Mouse (Mus musculus) monocyte, adult 5-6 weeks (primary cell): Measurements from ENCODE around the gene Tmem121b. TPM values are rescaled to one million over a fixed set of nuclear protein-coding genes. Genes with fewer than 3 reads are reported as not detected.

Experiments used
- ATAC-seq: fragments of 153-309, 156-312 bp; replicated peaks from 2 replicates; pipeline ENCODE4 v1.8.0; 2017; ENCODE audit warnings: mild to moderate bottlenecking; ENCODE audit not compliant: low TSS enrichment, insufficient number of reproducible peaks, severe bottlenecking, poor library complexity, low FRiP score
- total RNA-seq: library from RNA; stranded (forward); fragments of 200-1000, 200-491, 200-594 nt; gene quantifications from 3 replicates; pipeline ENCODE4 v1.2.3, GENCODE M21; 2017

Tmem121b gene
- total RNA-seq, 1 experiment from 2014 or later, result 10.3 TPM

GRCm38 (mm10) chr6:120443363-120444355 lies 49.9 kb downstream of the Tmem121b start:
- ATAC-seq, result no peak

DNA sequence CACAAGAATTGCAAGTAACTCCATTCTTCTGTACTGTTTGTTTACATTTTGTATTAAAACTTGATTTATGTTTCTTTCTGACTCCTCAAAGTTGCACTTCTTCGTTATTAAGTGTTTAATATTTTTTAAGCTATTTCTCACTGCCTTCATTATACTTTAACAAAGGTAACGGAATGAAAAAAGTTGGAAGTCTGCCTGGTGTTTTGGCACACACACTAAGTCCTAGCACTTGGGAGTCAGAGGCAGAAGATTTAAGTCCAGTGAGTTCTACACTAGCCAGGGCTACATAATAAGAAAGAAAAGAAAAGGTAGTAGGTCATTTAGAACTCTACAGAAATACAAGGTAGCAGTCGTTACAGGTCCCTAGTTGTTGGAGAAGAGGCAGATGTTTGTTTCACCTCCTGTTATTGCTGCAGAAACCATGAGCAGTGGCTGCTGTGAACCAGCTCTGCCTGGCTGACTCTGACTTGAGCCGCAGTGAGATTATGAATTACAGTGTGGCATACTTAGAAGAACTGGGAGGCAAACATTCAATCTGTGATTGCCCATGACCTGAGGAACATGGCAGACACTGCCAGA lies 51.3 kb downstream of the Tmem121b start:
- ATAC-seq, result no peak

Other genes with a start within 250 kb of the Tmem121b start
- not detected in 3 replicates for gene D330020A13Rik, start 199.4 kb downstream of the Tmem121b start, total RNA-seq
- gene B4galnt3, start 199.2 kb downstream of the Tmem121b start, total RNA-seq, result not detected in 3 replicates
- 192 to 286 TPM (median 256 TPM) in 3 replicates for gene Kdm5a, start 129.7 kb downstream of the Tmem121b start, total RNA-seq
- 8.9 to 17.4 TPM (median 11.2 TPM) in 3 replicates for gene Ccdc77, start 129.4 kb downstream of the Tmem121b start, total RNA-seq
- gene Il17ra, start 30.6 kb downstream of the Tmem121b start, total RNA-seq, result 155 to 206 TPM (median 192 TPM) in 3 replicates
- 31.1 to 77.0 TPM (median 45.3 TPM) in 3 replicates for gene Hdhd5, start 37.5 kb upstream of the Tmem121b start, total RNA-seq
- gene Cecr2, start 172.6 kb upstream of the Tmem121b start, total RNA-seq, result 1.5 to 4.0 TPM (median 3.3 TPM) in 3 replicates